Mouse (Mus musculus): ENCODE data around the gene Rae1. TPM values are rescaled to one million over a fixed set of nuclear protein-coding genes. Genes with fewer than 3 reads are reported as not detected.

The Rae1 gene
- total RNA-seq, 1 experiment, result 120 TPM

GRCm38 (mm10) chr2:172974701-172975100, 25.2 kb upstream of the Rae1 start:
- H3K4me1 ChIP-seq (ENCODE audit: control insufficient read depth in 2 of 2, insufficient read depth in 2 of 2, low read length in 2 of 2, poor library complexity in 1 of 2), result peaks cover 0 to 7% of the 10 kb centered on the region in 2 experiments; a peak in 1 of 4 replicates
- TF ChIP-seq MAFK (IDR thresholded peaks at IDR 0.05; ENCODE audit: insufficient read depth, low read depth, low read length) (no peak), ZC3H11A (IDR thresholded peaks at IDR 0.05; ENCODE audit: borderline replicate concordance, low read depth, low read length) (no peak), ZNF384 (IDR thresholded peaks at IDR 0.05; ENCODE audit: low read depth, low read length) (no peak), HCFC1 (IDR thresholded peaks at IDR 0.05; ENCODE audit: borderline replicate concordance, insufficient read depth, low read length) (no peak), CHD2 (IDR thresholded peaks at IDR 0.05; ENCODE audit: low read depth, low read length) (no peak)
- H3K27ac ChIP-seq (ENCODE audit: insufficient read depth, low read depth, low read length, poor library complexity, severe bottlenecking), result no peak overlapping the region
- DNase-seq (ENCODE audit: low read depth, low spot score), result no peak
- in situ Hi-C loops (cut with MboI; ENCODE audit: low sequenced_read_pairs in 2 of 2, unreplicated experiment in 2 of 2), result no loop called here
- no peaks in the 10 kb centered on the region for H3K36me3 ChIP-seq (ENCODE audit: control insufficient read depth, insufficient read depth, low read length, poor library complexity, severe bottlenecking)
- H3K9ac ChIP-seq (ENCODE audit: insufficient read depth, low read depth, low read length, poor library complexity, severe bottlenecking), result no peak overlapping the region
- H3K4me3 ChIP-seq (ENCODE audit: insufficient read depth in 1 of 2, low read depth in 1 of 2, low read length in 2 of 2, poor library complexity in 1 of 2, severe bottlenecking in 1 of 2), result no peak overlapping the region
- no peaks in the 10 kb centered on the region for H3K9me3 ChIP-seq (ENCODE audit: control insufficient read depth, insufficient read depth, low read depth, low read length)

- no peak for TF ChIP-seq ZNF384 (IDR thresholded peaks at IDR 0.05; ENCODE audit: low read depth, low read length)
- TF ChIP-seq ZC3H11A (IDR thresholded peaks at IDR 0.05; ENCODE audit: borderline replicate concordance, low read depth, low read length), result no peak
- DNase-seq (ENCODE audit: low read depth, low spot score), result no peak
- Histone ChIP-seq H3K4me1 (ENCODE audit: control insufficient read depth in 2 of 2, insufficient read depth in 2 of 2, low read length in 2 of 2, poor library complexity in 1 of 2) (peaks cover 0 to 7% of the 10 kb centered on the region in 2 experiments; a peak in 1 of 4 replicates), H3K9me3 (ENCODE audit: control insufficient read depth, insufficient read depth, low read depth, low read length) (no peaks in the 10 kb centered on the region), H3K27ac (ENCODE audit: insufficient read depth, low read depth, low read length, poor library complexity, severe bottlenecking) (no peak overlapping the region), H3K4me3 (ENCODE audit: insufficient read depth in 1 of 2, low read depth in 1 of 2, low read length in 2 of 2, poor library complexity in 1 of 2, severe bottlenecking in 1 of 2) (no peak overlapping the region), H3K9ac (ENCODE audit: insufficient read depth, low read depth, low read length, poor library complexity, severe bottlenecking) (no peak overlapping the region), H3K36me3 (ENCODE audit: control insufficient read depth, insufficient read depth, low read length, poor library complexity, severe bottlenecking) (no peaks in the 10 kb centered on the region)
- in situ Hi-C loops (cut with MboI; ENCODE audit: low sequenced_read_pairs in 2 of 2, unreplicated experiment in 2 of 2), result no loop called here
These were observed 24.8 kb upstream of the Rae1 start for GRCm38 (mm10) chr2:172975159-172975558.

- no peak for DNase-seq (ENCODE audit: low read depth, low spot score)
- Histone ChIP-seq H3K9me3 (ENCODE audit: control insufficient read depth, insufficient read depth, low read depth, low read length) (no peaks in the 10 kb centered on the region), H3K36me3 (ENCODE audit: control insufficient read depth, insufficient read depth, low read length, poor library complexity, severe bottlenecking) (no peaks in the 10 kb centered on the region), H3K27ac (ENCODE audit: insufficient read depth, low read depth, low read length, poor library complexity, severe bottlenecking) (no peak overlapping the region), H3K4me1 (ENCODE audit: control insufficient read depth in 2 of 2, insufficient read depth in 2 of 2, low read length in 2 of 2, poor library complexity in 1 of 2) (peaks cover 0 to 7% of the 10 kb centered on the region in 2 experiments; a peak in 1 of 4 replicates), H3K9ac (ENCODE audit: insufficient read depth, low read depth, low read length, poor library complexity, severe bottlenecking) (no peak overlapping the region), H3K4me3 (ENCODE audit: insufficient read depth in 1 of 2, low read depth in 1 of 2, low read length in 2 of 2, poor library complexity in 1 of 2, severe bottlenecking in 1 of 2) (no peak overlapping the region)
- TF ChIP-seq ZC3H11A (IDR thresholded peaks at IDR 0.05; ENCODE audit: borderline replicate concordance, low read depth, low read length), result no peak
- no peak for TF ChIP-seq MAFK (IDR thresholded peaks at IDR 0.05; ENCODE audit: insufficient read depth, low read depth, low read length)
- TF ChIP-seq HCFC1 (IDR thresholded peaks at IDR 0.05; ENCODE audit: borderline replicate concordance, insufficient read depth, low read length), result no peak
- no peak for TF ChIP-seq ZNF384 (IDR thresholded peaks at IDR 0.05; ENCODE audit: low read depth, low read length)
- TF ChIP-seq CHD2 (IDR thresholded peaks at IDR 0.05; ENCODE audit: low read depth, low read length), result no peak
- in situ Hi-C loops (cut with MboI; ENCODE audit: low sequenced_read_pairs in 2 of 2, unreplicated experiment in 2 of 2), result no loop called here
These were observed 23.2 kb upstream of the Rae1 start for GRCm38 (mm10) chr2:172976661-172977238.

- in situ Hi-C loops (cut with MboI; ENCODE audit: low sequenced_read_pairs in 2 of 2, unreplicated experiment in 2 of 2), result no loop called here
- H3K4me1 ChIP-seq (ENCODE audit: control insufficient read depth in 2 of 2, insufficient read depth in 2 of 2, low read length in 2 of 2, poor library complexity in 1 of 2), result peaks cover 0 to 7% of the 10 kb centered on the region in 2 experiments; a peak in 1 of 4 replicates
- H3K36me3 ChIP-seq (ENCODE audit: control insufficient read depth, insufficient read depth, low read length, poor library complexity, severe bottlenecking), result no peaks in the 10 kb centered on the region
- H3K27ac ChIP-seq (ENCODE audit: insufficient read depth, low read depth, low read length, poor library complexity, severe bottlenecking), result no peak within 1 kb of the TSS
- DNase-seq (ENCODE audit: low read depth, low spot score), result peak; percentile 47
- no peaks in the 10 kb centered on the region for H3K9me3 ChIP-seq (ENCODE audit: control insufficient read depth, insufficient read depth, low read depth, low read length)
- TF ChIP-seq CHD2 (IDR thresholded peaks at IDR 0.05; ENCODE audit: low read depth, low read length) (no peak), MAFK (IDR thresholded peaks at IDR 0.05; ENCODE audit: insufficient read depth, low read depth, low read length) (no peak), ZC3H11A (IDR thresholded peaks at IDR 0.05; ENCODE audit: borderline replicate concordance, low read depth, low read length) (no peak)
- H3K9ac ChIP-seq (ENCODE audit: insufficient read depth, low read depth, low read length, poor library complexity, severe bottlenecking), result peak within 1 kb of the TSS; percentile 43
- H3K4me3 ChIP-seq (ENCODE audit: insufficient read depth in 1 of 2, low read depth in 1 of 2, low read length in 2 of 2, poor library complexity in 1 of 2, severe bottlenecking in 1 of 2), result peak within 1 kb of the TSS; percentile 10 to 42; a peak in 2 of 4 replicates
These were observed 22.3 kb upstream of the Rae1 start, which contains the start of gene Spo11 for GRCm38 (mm10) chr2:172977409-172978130. TSS of gene Spo11 (plus strand) at chr2:172977700.
